In the genomic region with DNA sequence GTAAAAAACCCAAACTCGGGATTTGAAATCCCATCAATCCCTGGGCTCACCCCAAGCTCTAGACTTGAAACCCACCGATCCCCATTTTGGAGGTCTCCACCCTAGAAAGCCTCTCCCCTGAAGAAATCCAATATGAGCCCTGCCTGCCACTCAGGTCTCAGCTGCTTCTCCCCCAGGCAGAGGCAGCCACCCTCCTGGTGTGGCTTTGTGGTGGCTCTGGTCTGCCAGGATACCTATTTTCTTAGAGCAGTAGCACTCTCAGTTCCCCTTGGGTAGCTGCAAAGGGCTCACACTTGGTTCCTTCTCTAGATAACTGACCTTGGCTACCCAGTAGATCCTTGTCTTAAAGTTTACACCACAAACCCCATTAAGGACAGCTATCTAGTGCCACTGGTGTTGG, we compare ENCODE assay signal across 30 mouse cellular contexts. TPM values are rescaled to one million over a fixed set of nuclear protein-coding genes. Genes with fewer than 3 reads are reported as not detected.
DNase-seq lines count a peak whose midpoint lies in the region; ATAC-seq and TF ChIP-seq lines count a peak whose summit lies in the region.
"Had no signal": no experiment of that assay in that cellular context is flagged by ENCODE, and none has a peak within 500 bp of the region (broad histone marks: within the 10 kb centered on the region; RNA-seq: fewer than 3 reads in every experiment).

No protein-coding gene starts in this region.

- peak overlapping the region; percentile 99 for H3K27ac ChIP-seq in MEL (ENCODE audit: control insufficient read depth, low read depth, low read length)
- H3K27ac ChIP-seq in liver, embryonic 12.5 days, result peak overlapping the region; percentile 74
- H3K27ac ChIP-seq in small intestine, adult 2 months (ENCODE audit: insufficient read depth, low read depth, low read length), result peak overlapping the region; percentile 67
- H3K27ac ChIP-seq in layer of hippocampus, adult 2 months, result no peak overlapping the region
- H3K27ac ChIP-seq: embryonic facial prominence, embryonic 13.5 days; forebrain, embryonic 10.5 days; forebrain, embryonic 15.5 days; gastrocnemius, adult 2 months; heart, adult 2 months; hindbrain, embryonic 10.5 days; hindbrain, embryonic 15.5 days; stomach, postnatal 0 days had no signal

- intact Hi-C loops in left cerebral cortex, postnatal 10 days (cut with DNase I), result no loop called here

- no peaks in the 10 kb centered on the region for H3K79me2 ChIP-seq in MEL (ENCODE audit: control insufficient read depth, insufficient read depth, low read length, poor library complexity)

- no peak for ATAC-seq in liver, embryonic 12.5 days
- ATAC-seq: forebrain, embryonic 15.5 days; inflammation-experienced regulatory T-cells, adult 6 months; lung, postnatal 0 days; Patski had no signal

- peak in 1 of 2 experiments; percentile 43; a peak in 2 of 4 replicates for TF ChIP-seq EP300 in MEL (IDR thresholded peaks at IDR 0.05; ENCODE audit: low read depth in 1 of 2, low read length in 2 of 2)

- WGBS in liver, embryonic 12.5 days (ENCODE audit: insufficient replicate concordance), result 49% methylated on average over 2 of the region's 2 CpGs
- WGBS in small intestine, adult 2 months, result 89% methylated on average over 2 of the region's 2 CpGs

- TF ChIP-seq POLR2A in MEL (IDR thresholded peaks at IDR 0.05; ENCODE audit: control insufficient read depth in 1 of 2, insufficient read depth in 1 of 2, low read depth in 1 of 2, low read length in 2 of 2, poor library complexity in 1 of 2), result no peak; a peak in 1 of 4 replicates
- no peak for TF ChIP-seq POLR2A in small intestine, adult 2 months (IDR thresholded peaks at IDR 0.05; ENCODE audit: low read depth, low read length)

- peaks cover 26 to 37% of the 10 kb centered on the region in 2 experiments for H3K4me1 ChIP-seq in MEL (ENCODE audit: control insufficient read depth in 1 of 2, insufficient read depth in 2 of 2, low read length in 2 of 2)
- H3K4me1 ChIP-seq in liver, embryonic 12.5 days, result peaks cover 39% of the 10 kb centered on the region
- H3K4me1 ChIP-seq in small intestine, adult 2 months (ENCODE audit: control insufficient read depth, insufficient read depth, insufficient read length, low read length), result peaks cover 5% of the 10 kb centered on the region; the same call in 1 of the 2 replicates
- H3K4me1 ChIP-seq: embryonic facial prominence, embryonic 13.5 days; forebrain, embryonic 10.5 days; forebrain, embryonic 15.5 days; heart, embryonic 12.5 days; hindbrain, embryonic 10.5 days; hindbrain, embryonic 15.5 days had no signal

- H3K9ac ChIP-seq in MEL (ENCODE audit: control insufficient read depth, low read depth, low read length, poor library complexity, severe bottlenecking), result peak overlapping the region; percentile 63
- no peak overlapping the region for H3K9ac ChIP-seq in liver, embryonic 12.5 days
- H3K9ac ChIP-seq: embryonic facial prominence, embryonic 13.5 days; forebrain, embryonic 15.5 days; heart, embryonic 12.5 days; hindbrain, embryonic 15.5 days had no signal

- no peak overlapping the region for H3K4me2 ChIP-seq in liver, embryonic 12.5 days
- H3K4me2 ChIP-seq: embryonic facial prominence, embryonic 13.5 days; forebrain, embryonic 15.5 days; heart, embryonic 12.5 days; hindbrain, embryonic 15.5 days had no signal

- H3K4me3 ChIP-seq in MEL (ENCODE audit: control insufficient read depth in 1 of 2, insufficient read depth in 1 of 2, low read depth in 2 of 2, low read length in 2 of 2), result no peak overlapping the region
- H3K4me3 ChIP-seq in liver, embryonic 12.5 days, result no peak overlapping the region
- no peak overlapping the region for H3K4me3 ChIP-seq in small intestine, adult 2 months (ENCODE audit: low read depth, low read length)
- no peak overlapping the region for H3K4me3 ChIP-seq in layer of hippocampus, adult 2 months
- H3K4me3 ChIP-seq: embryonic facial prominence, embryonic 13.5 days; forebrain, embryonic 10.5 days; forebrain, embryonic 15.5 days; gastrocnemius, adult 2 months; heart, adult 2 months; heart, embryonic 12.5 days; hindbrain, embryonic 10.5 days; hindbrain, embryonic 15.5 days had no signal

- peaks cover 0 to 35% of the 10 kb centered on the region in 2 experiments; a peak in 2 of 4 replicates for H3K36me3 ChIP-seq in MEL (ENCODE audit: control insufficient read depth in 1 of 2, insufficient read depth in 2 of 2, low read length in 2 of 2)
- no peaks in the 10 kb centered on the region for H3K36me3 ChIP-seq in liver, embryonic 12.5 days
- H3K36me3 ChIP-seq in small intestine, adult 2 months (ENCODE audit: control insufficient read depth, insufficient read depth, low read length), result no peaks in the 10 kb centered on the region
- H3K36me3 ChIP-seq: embryonic facial prominence, embryonic 13.5 days; forebrain, embryonic 10.5 days; forebrain, embryonic 15.5 days; heart, embryonic 12.5 days; hindbrain, embryonic 10.5 days; hindbrain, embryonic 15.5 days had no signal

- DNase-seq in A20 (ENCODE audit: low read depth, low spot score), result peak; percentile 65
- DNase-seq in MEL (ENCODE audit: low read depth, low spot score), result peak; percentile 51
- DNase-seq in left cerebral cortex, postnatal 10 days (ENCODE audit: extremely low spot score in 1 of 2, low spot score in 2 of 2), result no peak
- DNase-seq in layer of hippocampus, adult 2 months (ENCODE audit: low spot score in 2 of 2), result no peak
- DNase-seq in kidney, adult 8-10 months, result no peak
- DNase-seq: adrenal gland, postnatal 10 days; B cell, adult 2 months; cerebellum, adult 9-10 months; cerebellum, postnatal 36 days; gastrocnemius, adult 2 months; gastrocnemius, postnatal 36 days; heart, adult 2 months; kidney, postnatal 25 days; left cerebral cortex, postnatal 4 days; lung, postnatal 4 days; midbrain, embryonic 14.5 days; thymus, adult 2 months; thymus, postnatal 36 days had no signal

- H3K27me3 ChIP-seq in MEL (ENCODE audit: control insufficient read depth in 1 of 2, insufficient read depth in 2 of 2, low read length in 2 of 2), result no peaks in the 10 kb centered on the region
- H3K27me3 ChIP-seq in liver, embryonic 12.5 days (replicated peaks), result no peaks in the 10 kb centered on the region
- no peaks in the 10 kb centered on the region for H3K27me3 ChIP-seq in small intestine, adult 2 months (ENCODE audit: control insufficient read depth, insufficient read depth, low read length)
- H3K27me3 ChIP-seq: embryonic facial prominence, embryonic 13.5 days; forebrain, embryonic 15.5 days; heart, embryonic 12.5 days; hindbrain, embryonic 15.5 days had no signal

- TF ChIP-seq CTCF in MEL (IDR thresholded peaks at IDR 0.05 in 2 of 3, conservative IDR thresholded peaks at IDR 0.05 in 1 of 3; ENCODE audit: control insufficient read depth in 1 of 3, insufficient read depth in 1 of 3, low read depth in 2 of 3, low read length in 3 of 3, poor library complexity in 1 of 3, severe bottlenecking in 1 of 3), result no peak
- TF ChIP-seq CTCF in small intestine, adult 2 months (IDR thresholded peaks at IDR 0.05; ENCODE audit: extremely low read depth, insufficient read length, insufficient replicate concordance, low read depth, low read length), result no peak
- TF ChIP-seq CTCF in layer of hippocampus, adult 2 months (conservative IDR thresholded peaks at IDR 0.05), result no peak

- TF ChIP-seq RAD21 in MEL (IDR thresholded peaks at IDR 0.05; ENCODE audit: low read depth, low read length), result no peak

- H3K9me3 ChIP-seq in MEL (replicated peaks; ENCODE audit: insufficient read depth, low read length), result no peaks in the 10 kb centered on the region
- no peaks in the 10 kb centered on the region for H3K9me3 ChIP-seq in liver, embryonic 12.5 days (replicated peaks)
- H3K9me3 ChIP-seq: embryonic facial prominence, embryonic 13.5 days; forebrain, embryonic 10.5 days; forebrain, embryonic 15.5 days; heart, embryonic 12.5 days; hindbrain, embryonic 10.5 days; hindbrain, embryonic 15.5 days had no signal

TF ChIP-seq in MEL, 35 proteins besides CTCF, POLR2A, EP300 and RAD21:
- no peak for TF ChIP-seq JUND (IDR thresholded peaks at IDR 0.05; ENCODE audit: low read depth, low read length)
- TF ChIP-seq NELFE (IDR thresholded peaks at IDR 0.05; ENCODE audit: low read depth, low read length), result no peak
- TF ChIP-seq TCF12 (IDR thresholded peaks at IDR 0.05; ENCODE audit: low read depth, low read length), result peak; percentile 23; the same call in 1 of the 2 replicates
- TF ChIP-seq ZMIZ1 (IDR thresholded peaks at IDR 0.05; ENCODE audit: low read depth, low read length), result no peak
- TF ChIP-seq ETS1 (IDR thresholded peaks at IDR 0.05; ENCODE audit: low read depth, low read length), result peak; percentile 31; the same call in 1 of the 2 replicates
- 0 out of 2 replicates have a peak, but pooled peaks have one; percentile 20 for TF ChIP-seq MYB (IDR thresholded peaks at IDR 0.05; ENCODE audit: low read depth, low read length)
- TF ChIP-seq GATA1 (IDR thresholded peaks at IDR 0.05; ENCODE audit: low read depth, low read length), result peak; percentile 34; the same call in 1 of the 2 replicates

RNA-seq across cellular contexts. Expression of a gene that starts 31.2 kb away (rescaled TPM):
- total RNA-seq in MEL (2012; rRNA removed), result 28.9 and 29.5 TPM in 2 replicates
- polyA plus RNA-seq in MEL (2012; ENCODE audit: insufficient read depth in 1 of 2, insufficient read length in 2 of 2, low read depth in 1 of 2, low replicate concordance in 2 of 2, missing spikeins in 1 of 2), result 100 to 1,000 TPM in 1 of 2 experiments, 10 to 100 TPM in 1; 43.3 to 118 TPM
- polyA plus RNA-seq in liver, embryonic 12.5 days (2016; fragmentation: Nextera tagmentation; extraction: Ambion mirVana), result 42.0 and 42.1 TPM in 2 replicates
- 4.8 and 12.8 TPM in 2 replicates for polyA plus RNA-seq in small intestine, adult 2 months (2012; rRNA removed)
- total RNA-seq in left cerebral cortex, postnatal 10 days (2021), result 10 to 100 TPM; 66.6 to 71.3 TPM
- 10 to 100 TPM; 52.6 to 56.8 TPM for total RNA-seq in layer of hippocampus, adult 2 months (2021)

Comparison
In these comparisons a context has a peak if more than half of its experiments do, and no peak if none do; other contexts are left out.
1. DNase-seq: peak in A20 (single experiment) and MEL (single experiment); none in left cerebral cortex, postnatal 10 days (0 of 2), layer of hippocampus, adult 2 months (0 of 2) and kidney, adult 8-10 months (0 of 2).